Mouse (Mus musculus) thymus, adult 2 months (tissue): ENCODE measurements around the gene Inpp5a.

Experiments used
- CTCF ChIP-seq: fragments of 200-500 bp; IDR thresholded peaks from 2 replicates; pipeline ENCODE4 v1.5.1; 2012; ENCODE audit warnings: mild to moderate bottlenecking, control low read depth, low read length, moderate library complexity, borderline replicate concordance; ENCODE audit not compliant: control insufficient read depth, poor library complexity, insufficient read depth; ENCODE audit errors: extremely low read depth
- POLR2A ChIP-seq: fragments of 200-500 bp; IDR thresholded peaks from 2 replicates; pipeline ENCODE4 v1.6.1; 2012; ENCODE audit warnings: mild to moderate bottlenecking, low read length, control low read depth, moderate library complexity; ENCODE audit not compliant: control insufficient read depth, poor library complexity, insufficient read depth; ENCODE audit errors: extremely low read depth

DNA sequence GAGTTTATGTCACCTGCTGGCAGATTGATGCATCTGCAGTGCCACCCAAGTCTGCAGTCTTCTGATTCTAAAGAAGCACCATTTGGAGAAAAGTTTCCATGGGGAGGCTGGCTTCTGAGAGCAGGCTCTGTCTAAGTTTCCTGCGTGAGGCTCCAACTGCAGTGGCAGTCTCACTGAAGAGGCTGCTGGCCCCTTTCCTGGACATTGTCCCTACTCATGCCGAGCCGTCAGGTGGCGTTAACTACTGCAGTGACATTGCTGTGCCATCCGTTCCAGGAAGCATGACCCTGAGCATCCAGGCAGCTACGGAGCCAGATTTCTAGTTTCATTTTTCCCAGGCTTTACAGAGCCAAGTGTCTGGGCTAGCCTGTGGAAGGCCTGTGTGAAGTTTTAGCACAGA lies 152.5 kb downstream of the Inpp5a start:
- TF ChIP-seq CTCF (no peak), POLR2A (no peak)
